Mouse (Mus musculus) ES-E14 (cell line): ENCODE data around the gene Smagp.

Experiments
- CHD2 ChIP-seq: IDR thresholded peaks from 2 replicates; pipeline ENCODE4 v1.6.1; 2014; ENCODE audit warnings: mild to moderate bottlenecking, low read depth, low read length, inconsistent platforms
- MAFK ChIP-seq: IDR thresholded peaks from 2 replicates; pipeline ENCODE4 v1.6.1; 2014; ENCODE audit warnings: mild to moderate bottlenecking, low read depth, low read length, inconsistent platforms; ENCODE audit not compliant: insufficient read depth
- ZNF384 ChIP-seq: IDR thresholded peaks from 2 replicates; pipeline ENCODE4 v1.6.1; 2012; ENCODE audit warnings: low read depth, low read length, inconsistent platforms

DNA sequence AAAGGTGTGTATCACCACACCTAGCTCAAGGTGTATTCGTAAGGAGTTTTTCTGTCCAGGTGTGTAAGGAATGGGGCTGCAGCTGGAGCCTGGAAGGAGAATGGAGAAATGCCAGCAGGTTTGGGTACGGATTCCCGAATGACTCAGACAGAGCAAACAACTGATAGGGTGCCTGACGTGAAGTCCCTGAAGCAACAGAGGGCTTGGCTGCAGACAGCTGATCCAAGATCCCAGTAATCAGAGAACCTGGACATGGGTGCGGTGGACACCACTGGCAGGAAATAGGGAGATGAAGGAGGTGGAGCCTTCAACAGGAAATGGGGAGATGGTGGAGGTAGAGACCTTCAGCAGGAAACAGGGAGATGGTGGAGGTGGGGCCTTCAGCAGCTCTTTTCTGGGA is 4.4 kb downstream of the Smagp start:
- TF ChIP-seq MAFK (no peak), ZNF384 (no peak), CHD2 (no peak)
